Mouse (Mus musculus) left cerebral cortex, adult 8-10 months (tissue): ENCODE results near the gene Nova2. TPM values are rescaled to one million over a fixed set of nuclear protein-coding genes. Genes with fewer than 3 reads are reported as not detected.

ENCODE experiments used
- DNase-seq, 2 experiments: peaks; one replicate each; pipeline ENCODE4 v3.0.0; 2022; ENCODE audit warnings: low spot score in 2 of 2
- total RNA-seq, 4 experiments: library from RNA; stranded (reverse); gene quantifications; 2 replicates each; pipeline ENCODE4 v1.2.4; 2022

The Nova2 gene
- total RNA-seq, 4 experiments from 2014 or later = 67.1 to 75.1 (median 69.9) TPM

GRCm38 (mm10) chr7:18923711-18924191 lies 1.9 kb upstream of the Nova2 start:
- peak in 1 of 2 experiments; percentile 57 for DNase-seq

GRCm38 (mm10) chr7:18924321-18924720 lies 1.4 kb upstream of the Nova2 start:
- no peak for DNase-seq

GRCm38 (mm10) chr7:18926041-18926790 lies 528 bp downstream of the Nova2 start:
- DNase-seq = peak in 1 of 2 experiments; percentile 58

- DNase-seq = no peak
These were observed 1.2 kb downstream of the Nova2 start for GRCm38 (mm10) chr7:18926911-18927310.

GRCm38 (mm10) chr7:18927759-18928158 lies 2.1 kb downstream of the Nova2 start:
- no peak for DNase-seq

- peak in 1 of 2 experiments; percentile 77 for DNase-seq
These were observed 16.7 kb downstream of the Nova2 start for GRCm38 (mm10) chr7:18942376-18942775.

- no peak for DNase-seq
These were observed 17.1 kb downstream of the Nova2 start for GRCm38 (mm10) chr7:18942815-18943214.

GRCm38 (mm10) chr7:18948151-18948550 lies 22.5 kb downstream of the Nova2 start:
- no peak for DNase-seq

GRCm38 (mm10) chr7:18949781-18950522 lies 24.3 kb downstream of the Nova2 start:
- no peak for DNase-seq

- DNase-seq = no peak
These were observed 25.0 kb downstream of the Nova2 start for GRCm38 (mm10) chr7:18950523-18951315.

- DNase-seq = no peak
These were observed 25.7 kb downstream of the Nova2 start for GRCm38 (mm10) chr7:18951397-18951796.

GRCm38 (mm10) chr7:18957569-18958383 lies 32.1 kb downstream of the Nova2 start:
- DNase-seq = peak in 1 of 2 experiments; percentile 77

GRCm38 (mm10) chr7:18958384-18958766 lies 32.7 kb downstream of the Nova2 start:
- no peak for DNase-seq

- DNase-seq = no peak
These were observed 33.8 kb downstream of the Nova2 start for GRCm38 (mm10) chr7:18959446-18959845.

- DNase-seq = no peak
These were observed 36.6 kb downstream of the Nova2 start for GRCm38 (mm10) chr7:18962171-18962792.

- no peak for DNase-seq
These were observed 37.1 kb downstream of the Nova2 start for GRCm38 (mm10) chr7:18962795-18963194.

GRCm38 (mm10) chr7:18963294-18963843 lies 37.7 kb downstream of the Nova2 start:
- no peak for DNase-seq

GRCm38 (mm10) chr7:18965312-18965711 lies 39.6 kb downstream of the Nova2 start:
- DNase-seq = no peak

- no peak for DNase-seq
These were observed 41.9 kb downstream of the Nova2 start for GRCm38 (mm10) chr7:18967603-18968002.

GRCm38 (mm10) chr7:18970956-18971355 lies 45.3 kb downstream of the Nova2 start:
- DNase-seq = no peak
